In genomic region chr4:150138084-150138543, GRCm38 (mm10) we compare ENCODE assay signal across 9 mouse cellular contexts. TPM values are rescaled to one million over a fixed set of nuclear protein-coding genes. Genes with fewer than 3 reads are reported as not detected.
DNase-seq lines count a peak whose midpoint lies in the region; ATAC-seq and TF ChIP-seq lines count a peak whose summit lies in the region.
"Had no signal": no experiment of that assay in that cellular context is flagged by ENCODE, and none has a peak within 500 bp of the region (broad histone marks: within the 10 kb centered on the region; RNA-seq: fewer than 3 reads in every experiment).

No protein-coding gene starts in this region.

- peak; percentile 57 for DNase-seq in gastrocnemius, adult 2 months
- DNase-seq in gastrocnemius, postnatal 36 days, result no peak
- DNase-seq in cerebellum, adult 8-10 months, result peak; percentile 19
- DNase-seq in hindbrain, postnatal 0 days (ENCODE audit: low spot score), result peak; percentile 87
- DNase-seq in left cerebral cortex, postnatal 10 days (ENCODE audit: extremely low spot score in 1 of 2, low spot score in 2 of 2), result peak; percentile 57 to 75
- DNase-seq in right cerebral cortex, adult 2 months (ENCODE audit: low spot score in 2 of 2), result peak; percentile 56 to 60

- no peak for TF ChIP-seq CTCF in gastrocnemius, adult 2 months (IDR thresholded peaks at IDR 0.05)
- TF ChIP-seq CTCF in hindbrain, postnatal 0 days (IDR thresholded peaks at IDR 0.05; ENCODE audit: low read depth), result no peak

- H3K4me3 ChIP-seq in gastrocnemius, adult 2 months, result no peak overlapping the region
- H3K4me3 ChIP-seq in hindbrain, postnatal 0 days (ENCODE audit: low read length), result peak overlapping the region; percentile 11

- no peaks in the 10 kb centered on the region for H3K9me3 ChIP-seq in hindbrain, postnatal 0 days (ENCODE audit: low read length)

- peak overlapping the region; percentile 43 for H3K4me2 ChIP-seq in hindbrain, postnatal 0 days (ENCODE audit: low read depth, low read length)

- peak; percentile 92 for ATAC-seq in frontal cortex, adult (ENCODE audit: low TSS enrichment)
- peak; percentile 88 for ATAC-seq in hindbrain, postnatal 0 days
- ATAC-seq in megakaryocyte, adult 5-6 weeks (ENCODE audit: poor library complexity, severe bottlenecking), result peak; percentile 50
- ATAC-seq: Patski had no signal

- no peaks in the 10 kb centered on the region for H3K27me3 ChIP-seq in hindbrain, postnatal 0 days (ENCODE audit: insufficient read depth, low read length)
- H3K27me3 ChIP-seq: Patski had no signal

- no peak overlapping the region for H3K27ac ChIP-seq in gastrocnemius, adult 2 months
- peak overlapping the region; percentile 52; the same call in 1 of the 2 replicates for H3K27ac ChIP-seq in hindbrain, postnatal 0 days

- H3K4me1 ChIP-seq in hindbrain, postnatal 0 days (ENCODE audit: insufficient read depth, low read length), result no peaks in the 10 kb centered on the region

- peak overlapping the region; percentile 25; the same call in 1 of the 2 replicates for H3K9ac ChIP-seq in hindbrain, postnatal 0 days (replicated peaks; ENCODE audit: low read length)

- intact Hi-C loops in gastrocnemius, adult 2 months (cut with DNase I), result no loop called here
- intact Hi-C loops in gastrocnemius, postnatal 36 days (cut with DNase I), result loop anchor here (5.0 kb wide), 1 partner anchor 79 kb away; no protein-coding TSS in a partner anchor
- intact Hi-C loops in left cerebral cortex, postnatal 10 days (cut with DNase I), result loop anchor here (10.0 kb wide), 1 partner anchor 87 kb away; no protein-coding TSS in a partner anchor

- WGBS in hindbrain, postnatal 0 days, result 25% methylated on average over 9 of the region's 9 CpGs

- H3K36me3 ChIP-seq in hindbrain, postnatal 0 days (ENCODE audit: insufficient read depth, low read length), result no peaks in the 10 kb centered on the region

RNA-seq across cellular contexts. Expression of gene Slc2a7, which starts 10.7 kb away (rescaled TPM):
- not detected for total RNA-seq in gastrocnemius, adult 2 months (2021)
- total RNA-seq in gastrocnemius, postnatal 36 days (2021), result not detected
- total RNA-seq in hindbrain, postnatal 0 days (2014; rRNA removed), result not detected in 2 replicates
- not detected in 2 replicates for polyA plus RNA-seq in hindbrain, postnatal 0 days (2015; fragmentation: Nextera tagmentation; extraction: Ambion mirVana)
- not detected for total RNA-seq in left cerebral cortex, postnatal 10 days (2021)
- not detected in 2 replicates for total RNA-seq in megakaryocyte, adult 5-6 weeks (2015)
- not detected in 2 replicates for total RNA-seq in megakaryocyte, adult 5-6 weeks (2017)
- polyA plus RNA-seq: Patski had no signal

RNA-seq across cellular contexts. Expression of gene Slc2a5, which starts 19.0 kb away (rescaled TPM):
- not detected for total RNA-seq in gastrocnemius, adult 2 months (2021)
- total RNA-seq in gastrocnemius, postnatal 36 days (2021), result under 1 TPM in 1 of 2 experiments, not detected in 1; 0.10 TPM
- total RNA-seq in hindbrain, postnatal 0 days (2014; rRNA removed), result 1.5 and 2.9 TPM in 2 replicates
- 2.7 and 3.0 TPM in 2 replicates for polyA plus RNA-seq in hindbrain, postnatal 0 days (2015; fragmentation: Nextera tagmentation; extraction: Ambion mirVana)
- 1 to 10 TPM; 4.4 to 6.2 TPM for total RNA-seq in left cerebral cortex, postnatal 10 days (2021)
- total RNA-seq in megakaryocyte, adult 5-6 weeks (2015), result not detected in 2 replicates
- 0.11 TPM in 1 of 2 replicates, not detected in the other for total RNA-seq in megakaryocyte, adult 5-6 weeks (2017)
- polyA plus RNA-seq: Patski had no signal

RNA-seq across cellular contexts. Expression of gene Gpr157, which starts 50.9 kb away (rescaled TPM):
- 10 to 100 TPM; 41.7 to 51.3 TPM for total RNA-seq in gastrocnemius, adult 2 months (2021)
- 10 to 100 TPM; 32.5 to 36.5 TPM for total RNA-seq in gastrocnemius, postnatal 36 days (2021)
- total RNA-seq in hindbrain, postnatal 0 days (2014; rRNA removed), result 4.9 and 5.4 TPM in 2 replicates
- polyA plus RNA-seq in hindbrain, postnatal 0 days (2015; fragmentation: Nextera tagmentation; extraction: Ambion mirVana), result 0.52 and 0.74 TPM in 2 replicates
- 1 to 10 TPM in 1 of 2 experiments, under 1 TPM in 1; 0.94 to 1.1 TPM for total RNA-seq in left cerebral cortex, postnatal 10 days (2021)
- total RNA-seq in megakaryocyte, adult 5-6 weeks (2015), result 1.0 and 1.9 TPM in 2 replicates
- total RNA-seq in megakaryocyte, adult 5-6 weeks (2017), result 1.6 and 2.6 TPM in 2 replicates

Comparison
In these comparisons a context has a peak if more than half of its experiments do, and no peak if none do; other contexts are left out.
1. DNase-seq: peak in gastrocnemius, adult 2 months (single experiment), cerebellum, adult 8-10 months (single experiment), hindbrain, postnatal 0 days (single experiment), left cerebral cortex, postnatal 10 days (2 of 2) and right cerebral cortex, adult 2 months (2 of 2); none in gastrocnemius, postnatal 36 days (0 of 2).
2. Peak in every context shown above with its lines, with median percentiles within 50 percentile points of each other: ATAC-seq.